Mouse (Mus musculus): ENCODE data around the gene Gm20388. TPM values are rescaled to one million over a fixed set of nuclear protein-coding genes. Genes with fewer than 3 reads are reported as not detected.

Gene Gm20388
- polyA plus RNA-seq, 1 experiment from 2014 or later: not detected

DNA sequence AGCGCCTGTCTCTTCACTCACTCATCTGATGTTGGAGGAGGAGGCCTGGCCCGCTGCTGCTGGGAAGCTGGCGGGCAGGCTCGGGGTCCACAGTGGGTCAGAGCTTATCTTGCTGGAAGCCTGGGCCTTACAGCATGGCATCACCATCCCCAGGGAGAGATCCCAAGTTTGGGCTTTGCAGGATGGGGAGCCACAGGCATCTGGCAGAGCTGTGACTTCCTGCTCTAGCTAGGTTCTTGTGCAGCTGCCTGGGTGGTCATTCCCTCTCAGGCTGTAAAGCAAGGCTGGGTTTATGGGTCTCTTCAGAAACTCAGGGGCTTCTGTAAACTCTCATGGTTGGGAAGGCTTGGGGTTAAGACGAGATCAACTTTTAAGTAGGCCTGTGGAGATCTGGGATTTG, 2169.7 kb downstream of the Gm20388 start:
- Histone ChIP-seq H3K27me3 (peaks cover 10% of the 10 kb centered on the region; the same call in 1 of the 2 replicates), H3K4me3 (no peak overlapping the region), H3K4me2 (no peak overlapping the region), H3K36me3 (no peaks in the 10 kb centered on the region), H3K9me3 (no peaks in the 10 kb centered on the region), H3K9ac (peak overlapping the region; percentile 54; the same call in 1 of the 2 replicates), H3K27ac (no peak overlapping the region), H3K4me1 (peaks cover 21% of the 10 kb centered on the region)
- ATAC-seq (ENCODE audit: insufficient number of reproducible peaks, insufficient read depth, low FRiP score, low TSS enrichment, low read depth): no peak
- 58% methylated on average over 5 of the region's 5 CpGs for WGBS

DNA sequence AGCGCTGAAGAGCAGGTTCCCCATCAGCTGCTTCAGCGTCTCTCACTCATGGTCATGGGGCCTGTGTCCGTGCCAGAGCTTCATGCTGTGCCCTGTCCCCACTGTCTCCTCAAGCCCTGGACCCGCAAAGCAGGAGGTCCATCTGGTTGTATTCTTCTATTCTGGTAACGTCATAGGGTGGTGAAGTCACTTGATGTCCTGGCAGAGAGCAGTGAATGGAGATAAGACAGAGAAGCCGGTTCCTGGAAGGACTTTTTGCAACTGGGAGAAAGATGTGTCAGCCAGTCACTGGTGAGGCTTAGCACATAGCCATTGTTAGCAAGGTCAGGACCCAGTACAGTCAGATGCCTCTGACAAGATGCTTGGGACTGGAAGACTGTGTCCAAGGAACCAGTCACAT, 2172.8 kb downstream of the Gm20388 start:
- WGBS: 89% methylated on average over 6 of the region's 6 CpGs
- ATAC-seq (ENCODE audit: insufficient number of reproducible peaks, insufficient read depth, low FRiP score, low TSS enrichment, low read depth): no peak

DNA sequence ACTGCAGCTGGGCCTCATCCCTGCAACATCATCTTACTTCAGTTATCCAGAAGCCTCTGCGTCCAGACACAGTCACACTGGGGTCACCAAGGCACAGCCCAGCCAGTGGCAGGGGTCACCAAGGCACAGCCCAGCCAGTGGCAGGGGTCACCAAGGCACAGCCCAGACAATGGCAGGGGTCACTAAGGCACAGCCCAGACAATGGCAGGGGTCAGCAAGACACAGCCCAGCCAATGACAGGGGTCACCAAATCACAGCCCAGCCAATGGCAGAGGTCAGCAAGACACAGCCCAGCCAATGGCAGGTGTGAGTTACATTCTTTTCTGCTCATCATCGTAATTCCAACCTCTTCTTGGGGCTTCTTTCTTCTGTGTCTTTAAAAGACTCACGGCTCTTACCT, 2173.5 kb downstream of the Gm20388 start:
- no peak overlapping the region for H3K27ac ChIP-seq
- H3K4me3 ChIP-seq: no peak overlapping the region
- H3K9ac ChIP-seq: no peak overlapping the region
- 38% methylated on average over 3 of the region's 3 CpGs for WGBS
- H3K27me3 ChIP-seq: 0 out of 2 replicates have a peak, but pooled peaks cover 4% of the 10 kb centered on the region
- no peak overlapping the region for H3K4me2 ChIP-seq
- no peaks in the 10 kb centered on the region for H3K36me3 ChIP-seq
- no peak for ATAC-seq (ENCODE audit: insufficient number of reproducible peaks, insufficient read depth, low FRiP score, low TSS enrichment, low read depth)
- H3K4me1 ChIP-seq: peaks cover 14% of the 10 kb centered on the region
- H3K9me3 ChIP-seq: no peaks in the 10 kb centered on the region

More for the DNA sequence above, 2172.8 kb downstream of the Gm20388 start:
- Histone ChIP-seq H3K9me3 (no peaks in the 10 kb centered on the region), H3K9ac (no peak overlapping the region), H3K27ac (no peak overlapping the region), H3K4me1 (peaks cover 14% of the 10 kb centered on the region), H3K27me3 (0 out of 2 replicates have a peak, but pooled peaks cover 4% of the 10 kb centered on the region), H3K36me3 (no peaks in the 10 kb centered on the region), H3K4me3 (no peak overlapping the region), H3K4me2 (no peak overlapping the region)

DNA sequence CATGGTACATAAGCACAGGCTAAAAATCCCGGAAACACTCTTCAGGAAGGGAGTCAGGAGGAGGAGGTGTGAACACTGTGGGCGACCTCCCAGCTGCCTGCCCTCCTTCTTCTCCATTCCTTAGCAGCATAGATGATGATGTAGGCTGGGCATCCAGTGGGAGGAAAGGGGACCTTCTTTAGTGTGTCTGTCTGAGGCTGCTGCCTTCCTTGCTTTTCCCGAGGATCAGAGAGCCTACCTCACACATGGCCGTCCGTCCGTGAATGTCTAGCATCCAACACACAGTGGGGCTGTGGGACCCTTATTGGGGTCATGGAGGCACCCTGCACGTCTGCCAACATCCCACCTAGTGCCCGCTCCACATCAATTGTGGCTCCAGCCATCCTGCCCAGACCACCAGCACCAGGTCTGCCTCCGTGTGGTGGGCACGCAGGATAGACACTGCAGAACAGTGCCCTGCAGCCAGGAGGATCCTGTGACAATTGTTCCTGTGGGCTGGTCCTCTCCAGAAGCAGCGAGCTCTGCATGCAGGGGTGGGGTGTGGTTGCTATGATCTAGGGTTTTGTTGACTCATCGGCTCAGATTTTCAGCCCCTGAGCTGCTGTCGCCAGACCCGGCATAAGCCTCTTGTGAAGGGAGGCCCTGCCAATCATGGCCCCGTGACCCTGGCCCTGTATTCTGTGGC, 2174.2 kb downstream of the Gm20388 start:
- Histone ChIP-seq H3K9me3 (no peaks in the 10 kb centered on the region), H3K36me3 (no peaks in the 10 kb centered on the region), H3K4me1 (peaks cover 10% of the 10 kb centered on the region), H3K9ac (no peak overlapping the region), H3K4me3 (no peak overlapping the region), H3K4me2 (no peak overlapping the region), H3K27me3 (0 out of 2 replicates have a peak, but pooled peaks cover 4% of the 10 kb centered on the region), H3K27ac (no peak overlapping the region)
- WGBS: 63% methylated on average over 15 of the region's 15 CpGs
- no peak for ATAC-seq (ENCODE audit: insufficient number of reproducible peaks, insufficient read depth, low FRiP score, low TSS enrichment, low read depth)

DNA sequence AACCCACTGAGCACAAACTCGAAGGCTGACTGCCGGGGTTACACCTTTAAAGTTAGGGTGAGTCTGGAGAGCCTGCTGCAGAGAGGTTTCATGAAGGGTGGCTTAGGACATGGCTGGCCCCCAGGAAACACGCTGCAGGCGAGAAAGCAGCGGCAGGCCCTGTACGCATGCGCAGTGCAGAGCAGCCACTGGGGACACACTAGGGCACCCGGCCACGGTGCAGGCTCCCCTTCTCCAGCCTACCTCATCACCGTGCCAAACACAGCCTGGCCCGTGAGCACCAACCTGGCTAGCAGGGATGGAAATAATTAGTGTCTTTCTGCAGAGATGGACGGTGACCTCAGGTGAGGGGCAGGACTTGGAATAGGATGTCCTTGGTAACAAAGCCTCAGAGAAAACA, 2175.4 kb downstream of the Gm20388 start:
- Histone ChIP-seq H3K4me2 (no peak overlapping the region), H3K27me3 (0 out of 2 replicates have a peak, but pooled peaks cover 4% of the 10 kb centered on the region), H3K9me3 (no peaks in the 10 kb centered on the region), H3K4me1 (no peaks in the 10 kb centered on the region), H3K4me3 (no peak overlapping the region), H3K36me3 (no peaks in the 10 kb centered on the region), H3K27ac (no peak overlapping the region), H3K9ac (no peak overlapping the region)
- ATAC-seq (ENCODE audit: insufficient number of reproducible peaks, insufficient read depth, low FRiP score, low TSS enrichment, low read depth): peak; percentile 22; the same call in 1 of the 2 replicates
- 77% methylated on average over 12 of the region's 12 CpGs for WGBS

DNA sequence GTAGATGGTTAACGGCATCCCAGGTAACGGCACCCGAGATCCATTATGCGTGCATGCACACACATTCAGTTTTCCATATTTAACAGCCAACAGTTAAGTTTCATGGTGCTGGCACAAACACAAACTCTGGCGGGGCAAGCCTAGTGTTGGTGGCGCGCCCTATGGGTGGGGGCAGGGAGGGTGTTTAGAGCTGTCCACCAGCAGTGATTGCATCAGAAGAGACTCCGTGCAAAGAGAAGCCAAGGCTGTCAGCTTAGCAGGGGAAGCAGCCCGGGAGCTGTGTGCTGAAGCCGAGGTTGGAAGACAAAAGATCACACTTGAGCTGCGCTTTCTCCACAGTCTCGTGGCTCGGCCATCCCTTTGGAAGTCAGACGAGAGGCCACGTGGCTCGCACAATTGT, 2178.0 kb downstream of the Gm20388 start:
- Histone ChIP-seq H3K4me2 (no peak overlapping the region), H3K9me3 (no peaks in the 10 kb centered on the region), H3K27me3 (0 out of 2 replicates have a peak, but pooled peaks cover 4% of the 10 kb centered on the region), H3K36me3 (no peaks in the 10 kb centered on the region), H3K4me3 (no peak overlapping the region), H3K9ac (no peak overlapping the region), H3K4me1 (peaks cover 19% of the 10 kb centered on the region), H3K27ac (no peak overlapping the region)
- no peak for ATAC-seq (ENCODE audit: insufficient number of reproducible peaks, insufficient read depth, low FRiP score, low TSS enrichment, low read depth)
- WGBS: 88% methylated on average over 16 of the region's 16 CpGs

DNA sequence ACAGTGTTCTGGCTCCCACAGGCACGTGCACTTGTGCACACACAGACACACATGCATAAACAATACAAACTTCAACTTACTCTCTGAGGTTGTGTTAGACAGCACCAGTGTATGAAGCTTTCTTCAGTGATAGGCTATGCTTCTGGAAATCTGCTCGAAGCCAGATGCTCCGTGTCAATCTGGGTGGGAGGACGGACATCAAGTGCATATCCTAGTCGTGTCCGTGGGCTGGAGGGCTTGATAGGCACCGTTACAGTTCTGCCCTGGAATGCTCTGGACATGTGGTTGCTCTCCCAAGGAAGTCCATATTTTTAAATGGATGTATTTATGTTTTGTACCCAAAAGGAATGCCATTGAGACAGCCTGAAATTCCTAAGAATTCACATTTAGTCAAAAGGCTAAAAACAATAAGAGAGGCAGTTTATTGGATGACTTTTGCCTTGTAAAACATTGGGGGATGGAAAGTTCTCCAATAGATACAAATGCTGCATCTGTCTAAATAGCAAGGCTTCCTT, 2178.6 kb downstream of the Gm20388 start:
- ATAC-seq (ENCODE audit: insufficient number of reproducible peaks, insufficient read depth, low FRiP score, low TSS enrichment, low read depth): no peak

DNA sequence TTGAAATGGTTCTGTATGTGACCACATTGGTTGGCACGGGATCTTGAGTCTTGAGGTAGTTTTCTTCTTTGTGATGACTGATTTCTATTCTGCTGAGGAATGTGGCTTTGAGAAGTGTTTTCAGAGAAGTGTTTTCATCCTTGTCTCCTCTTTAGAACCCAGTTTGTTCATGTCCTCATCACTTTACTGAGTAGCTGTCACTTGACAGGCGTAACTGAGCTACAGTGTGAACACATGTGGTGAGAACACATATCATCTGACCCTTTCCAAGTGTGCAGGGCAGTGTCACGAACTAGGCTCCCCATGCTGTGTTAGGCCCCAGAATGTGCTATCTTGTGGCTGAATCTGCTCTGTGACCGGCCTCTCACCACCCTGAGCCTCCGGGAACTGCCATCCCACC, 2181.8 kb downstream of the Gm20388 start:
- 74% methylated on average over 5 of the region's 5 CpGs for WGBS
- no peaks in the 10 kb centered on the region for H3K36me3 ChIP-seq
- peaks cover 25% of the 10 kb centered on the region for H3K4me1 ChIP-seq
- H3K4me3 ChIP-seq: no peak overlapping the region
- peak overlapping the region; percentile 52; the same call in 1 of the 2 replicates for H3K27ac ChIP-seq
- no peak for ATAC-seq (ENCODE audit: insufficient number of reproducible peaks, insufficient read depth, low FRiP score, low TSS enrichment, low read depth)
- no peak overlapping the region for H3K4me2 ChIP-seq
- no peaks in the 10 kb centered on the region for H3K9me3 ChIP-seq
- no peak overlapping the region for H3K9ac ChIP-seq
- H3K27me3 ChIP-seq: no peaks in the 10 kb centered on the region

More for the DNA sequence above, 2178.6 kb downstream of the Gm20388 start:
- H3K9ac ChIP-seq: no peak overlapping the region
- no peaks in the 10 kb centered on the region for H3K36me3 ChIP-seq
- H3K9me3 ChIP-seq: no peaks in the 10 kb centered on the region
- WGBS: 86% methylated on average over 7 of the region's 7 CpGs
- peaks cover 19% of the 10 kb centered on the region for H3K4me1 ChIP-seq
- no peak overlapping the region for H3K4me3 ChIP-seq
- no peak overlapping the region for H3K4me2 ChIP-seq
- H3K27ac ChIP-seq: no peak overlapping the region
- 0 out of 2 replicates have a peak, but pooled peaks cover 4% of the 10 kb centered on the region for H3K27me3 ChIP-seq

DNA sequence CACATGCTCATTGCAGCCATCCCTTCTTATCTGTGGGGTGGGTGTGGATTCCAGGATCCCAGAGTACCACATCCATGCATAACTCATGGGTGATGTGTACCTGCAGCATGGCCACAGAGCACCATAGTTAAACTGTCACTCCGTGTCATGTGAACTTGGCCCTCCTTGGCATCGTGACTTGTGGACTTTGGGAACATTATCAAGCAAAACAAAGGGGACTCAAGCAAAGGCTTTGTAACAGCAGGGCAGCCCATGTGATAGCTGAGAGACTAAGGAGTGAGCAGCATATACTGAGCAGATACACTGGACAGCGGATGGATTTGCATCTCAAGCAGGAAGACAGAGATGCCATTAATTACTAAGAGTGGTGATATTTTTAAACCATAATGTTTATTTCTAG, 2188.1 kb downstream of the Gm20388 start:
- H3K4me3 ChIP-seq: no peak overlapping the region
- ATAC-seq (ENCODE audit: insufficient number of reproducible peaks, insufficient read depth, low FRiP score, low TSS enrichment, low read depth): no peak
- H3K4me2 ChIP-seq: no peak overlapping the region
- H3K4me1 ChIP-seq: peaks cover 43% of the 10 kb centered on the region
- H3K9ac ChIP-seq: no peak overlapping the region
- WGBS: 81% methylated on average over 3 of the region's 3 CpGs
- no peaks in the 10 kb centered on the region for H3K9me3 ChIP-seq
- H3K36me3 ChIP-seq: no peaks in the 10 kb centered on the region
- H3K27me3 ChIP-seq: no peaks in the 10 kb centered on the region
- 0 out of 2 replicates have a peak overlapping the region, but pooled peaks have one; percentile 60 for H3K27ac ChIP-seq

DNA sequence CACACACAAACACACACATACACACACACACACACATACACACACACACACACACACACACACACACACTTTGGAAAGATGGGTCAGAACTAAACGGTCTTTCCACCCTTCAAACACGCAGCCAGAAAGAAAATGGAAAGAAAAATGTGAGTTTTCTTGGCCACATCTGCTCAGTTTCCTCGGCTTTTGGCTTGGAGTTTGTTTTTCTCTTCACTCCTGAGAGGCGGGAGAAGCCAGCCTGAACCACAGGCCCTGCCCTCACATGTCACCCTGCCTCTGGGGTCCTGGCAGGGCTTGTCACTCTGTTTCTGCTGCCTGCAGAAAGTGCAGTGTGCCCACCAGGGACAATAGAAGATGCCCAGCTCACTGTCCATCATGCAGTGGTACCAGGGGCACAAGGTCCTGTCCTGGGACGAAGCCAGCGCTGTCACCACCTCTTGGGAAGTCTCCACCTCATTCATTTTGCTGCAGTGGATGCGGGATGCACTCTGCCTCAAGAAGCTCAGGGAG, 2189.1 kb downstream of the Gm20388 start:
- Histone ChIP-seq H3K9ac (no peak overlapping the region), H3K36me3 (no peaks in the 10 kb centered on the region), H3K27ac (peak overlapping the region; percentile 60), H3K4me1 (peaks cover 43% of the 10 kb centered on the region), H3K4me2 (no peak overlapping the region), H3K4me3 (no peak overlapping the region), H3K9me3 (no peaks in the 10 kb centered on the region), H3K27me3 (no peaks in the 10 kb centered on the region)
- 66% methylated on average over 7 of the region's 7 CpGs for WGBS
- ATAC-seq (ENCODE audit: insufficient number of reproducible peaks, insufficient read depth, low FRiP score, low TSS enrichment, low read depth): no peak

DNA sequence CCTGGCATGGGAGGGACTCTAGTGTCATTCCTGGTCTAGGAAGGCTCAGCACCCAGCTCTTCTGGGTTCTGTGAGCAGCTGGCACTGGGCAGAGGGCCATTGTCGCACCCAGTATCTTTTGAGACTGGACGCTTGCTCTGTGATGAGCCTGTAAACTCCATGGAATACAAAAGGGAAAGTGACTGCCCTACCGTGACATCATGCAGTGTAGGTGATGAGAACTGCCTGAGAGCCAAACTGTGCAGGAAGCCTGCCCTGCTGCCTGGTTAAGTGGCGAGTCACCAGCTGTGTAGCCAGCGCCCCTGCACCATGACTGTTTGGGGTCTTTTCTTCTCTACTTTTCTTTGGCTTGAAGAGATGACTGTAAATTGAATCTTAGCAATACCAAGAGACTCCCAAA, 2191.2 kb downstream of the Gm20388 start:
- peaks cover 37% of the 10 kb centered on the region for H3K4me1 ChIP-seq
- H3K4me2 ChIP-seq: no peak overlapping the region
- H3K9ac ChIP-seq: no peak overlapping the region
- WGBS: 56% methylated on average over 5 of the region's 5 CpGs
- H3K9me3 ChIP-seq: no peaks in the 10 kb centered on the region
- no peaks in the 10 kb centered on the region for H3K27me3 ChIP-seq
- H3K27ac ChIP-seq: peak overlapping the region; percentile 87
- H3K4me3 ChIP-seq: no peak overlapping the region
- no peak for ATAC-seq (ENCODE audit: insufficient number of reproducible peaks, insufficient read depth, low FRiP score, low TSS enrichment, low read depth)
- no peaks in the 10 kb centered on the region for H3K36me3 ChIP-seq

DNA sequence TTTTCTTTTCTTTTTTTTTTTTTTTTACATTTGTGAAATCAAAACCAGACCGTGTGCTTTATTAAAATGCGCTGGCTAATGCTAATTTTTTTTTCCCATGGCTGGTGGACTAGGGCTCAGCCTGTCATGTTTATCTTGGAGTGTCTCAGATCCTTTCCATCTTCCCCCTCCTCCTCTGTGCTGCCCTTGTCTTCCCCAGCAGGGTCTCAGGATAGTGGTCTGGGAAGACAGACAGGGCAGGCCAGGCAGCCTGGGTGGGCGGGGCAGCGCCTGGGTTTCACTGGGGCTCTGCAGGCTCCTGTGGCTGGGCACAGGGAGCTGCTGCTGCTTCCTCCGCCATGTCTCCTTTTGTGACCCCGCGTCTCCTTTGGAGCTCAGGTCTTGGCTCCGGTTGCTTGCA, 2191.6 kb downstream of the Gm20388 start:
- 22% methylated on average over 8 of the region's 8 CpGs for WGBS
- H3K4me3 ChIP-seq: no peak overlapping the region
- peak overlapping the region; percentile 87 for H3K27ac ChIP-seq

More for the DNA sequence above, 2191.6 kb downstream of the Gm20388 start:
- peaks cover 37% of the 10 kb centered on the region for H3K4me1 ChIP-seq
- no peak for ATAC-seq (ENCODE audit: insufficient number of reproducible peaks, insufficient read depth, low FRiP score, low TSS enrichment, low read depth)
- no peaks in the 10 kb centered on the region for H3K27me3 ChIP-seq
- H3K9ac ChIP-seq: 0 out of 2 replicates have a peak overlapping the region, but pooled peaks have one; percentile 16
- H3K9me3 ChIP-seq: no peaks in the 10 kb centered on the region
- peak overlapping the region; percentile 22; the same call in 1 of the 2 replicates for H3K4me2 ChIP-seq
- H3K36me3 ChIP-seq: no peaks in the 10 kb centered on the region
